Mouse (Mus musculus) right cerebral cortex, postnatal 14 days (tissue): ENCODE results near the gene Actl7b.

Source experiments
- DNase-seq: peaks from one replicate; pipeline ENCODE4 v3.0.0; 2022

The Actl7b gene

GRCm38 (mm10) chr4:56702234-56702633, 39.0 kb downstream of the Actl7b start:
- DNase-seq: no peak

- DNase-seq: no peak
Measured at GRCm38 (mm10) chr4:56698671-56699070, 42.6 kb downstream of the Actl7b start.

GRCm38 (mm10) chr4:56696401-56696800, 44.8 kb downstream of the Actl7b start:
- no peak for DNase-seq
